In the genomic region with DNA sequence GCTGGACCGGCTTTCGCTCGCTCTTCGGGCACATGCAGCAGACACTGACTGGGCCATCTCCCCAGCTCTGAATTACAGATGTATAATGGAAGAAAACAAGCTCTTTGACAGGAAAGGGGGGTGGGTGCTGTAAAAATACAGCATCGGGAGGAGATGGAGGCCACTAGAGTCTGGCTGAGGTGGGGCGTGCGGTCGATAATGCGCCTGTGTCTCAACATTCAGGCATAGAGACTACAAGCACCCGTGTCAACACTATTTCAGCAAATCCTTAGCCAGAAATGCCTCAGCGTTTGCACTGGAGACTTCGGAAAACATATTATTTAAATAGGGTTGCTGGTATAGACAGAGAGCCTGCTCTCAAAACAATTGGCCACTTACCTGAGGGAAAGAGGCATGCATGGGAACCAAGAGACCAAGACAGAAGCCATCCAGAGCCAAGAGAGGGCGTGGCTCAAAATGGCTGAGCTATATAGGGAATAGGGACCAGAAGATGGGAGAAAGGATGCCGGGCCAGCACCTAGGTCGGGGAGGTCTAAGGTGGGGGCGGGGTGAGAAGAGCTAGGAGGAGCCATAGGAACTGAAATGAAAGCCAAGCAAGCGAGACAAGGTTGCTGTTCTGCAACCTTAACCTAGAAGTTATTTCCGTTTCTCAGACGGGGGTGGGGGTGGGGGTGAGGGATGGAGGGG, we compare ENCODE assay signal across 16 mouse cellular contexts.
DNase-seq lines count a peak whose midpoint lies in the region; ATAC-seq and TF ChIP-seq lines count a peak whose summit lies in the region.
"Had no signal": no experiment of that assay in that cellular context is flagged by ENCODE, and none has a peak within 500 bp of the region (broad histone marks: within the 10 kb centered on the region; RNA-seq: fewer than 3 reads in every experiment).

No protein-coding gene starts in this region.

- no peak overlapping the region for H3K4me2 ChIP-seq in midbrain, embryonic 13.5 days (replicated peaks)
- H3K4me2 ChIP-seq in midbrain, postnatal 0 days (ENCODE audit: low read depth, low read length, poor library complexity, severe bottlenecking), result no peak overlapping the region
- H3K4me2 ChIP-seq in intestine, embryonic 16.5 days (ENCODE audit: low read depth, low read length), result no peak overlapping the region
- H3K4me2 ChIP-seq: liver, embryonic 13.5 days had no signal

- no peak overlapping the region for H3K9ac ChIP-seq in midbrain, embryonic 13.5 days (replicated peaks)
- no peak overlapping the region for H3K9ac ChIP-seq in midbrain, postnatal 0 days (replicated peaks; ENCODE audit: low read length, poor library complexity, severe bottlenecking)
- no peak overlapping the region for H3K9ac ChIP-seq in intestine, embryonic 16.5 days (ENCODE audit: low read depth, low read length)
- H3K9ac ChIP-seq: liver, embryonic 13.5 days had no signal

- peak; percentile 22; the same call in 1 of the 2 replicates for ATAC-seq in midbrain, embryonic 13.5 days
- no peak for ATAC-seq in midbrain, postnatal 0 days (ENCODE audit: low FRiP score)
- ATAC-seq in granulocyte monocyte progenitor cell, adult 5-6 weeks (replicated peaks; ENCODE audit: poor library complexity, severe bottlenecking), result 0 out of 2 replicates have a peak, but pooled peaks have one; percentile 20
- no peak for ATAC-seq in intestine, embryonic 16.5 days

- no peak for TF ChIP-seq CTCF in midbrain, postnatal 0 days (IDR thresholded peaks at IDR 0.05)

- no peak for DNase-seq in midbrain, postnatal 0 days (ENCODE audit: low spot score)
- peak; percentile 30 to 35 for DNase-seq in CD8-positive naive resting alpha-beta T cell, adult 2 months (ENCODE audit: low read depth in 2 of 2, low spot score in 2 of 2)
- DNase-seq in ZHBTc4 (ENCODE audit: low read depth, low spot score), result peak; percentile 56
- DNase-seq in heart, postnatal 10 days, result no peak
- DNase-seq in cerebellum, adult 9-11 months, result no peak
- DNase-seq: cerebellum, postnatal 25 days; heart, adult 2 months; heart, postnatal 14 days; kidney, adult 9 months; left cerebral cortex, postnatal 4 days; liver, embryonic 13.5 days had no signal

- intact Hi-C loops in heart, postnatal 10 days (cut with DNase I), result no loop called here

- no peaks in the 10 kb centered on the region for H3K36me3 ChIP-seq in midbrain, embryonic 13.5 days
- no peaks in the 10 kb centered on the region for H3K36me3 ChIP-seq in midbrain, postnatal 0 days (ENCODE audit: insufficient read depth, low read length)
- no peaks in the 10 kb centered on the region for H3K36me3 ChIP-seq in intestine, embryonic 16.5 days (ENCODE audit: control insufficient read depth, insufficient read depth, low read length)
- H3K36me3 ChIP-seq: embryonic facial prominence, embryonic 10.5 days; liver, embryonic 13.5 days had no signal

- 81% methylated on average over 19 of the region's 19 CpGs for WGBS in midbrain, embryonic 13.5 days
- 83% methylated on average over 19 of the region's 19 CpGs for WGBS in midbrain, postnatal 0 days
- 80% methylated on average over 19 of the region's 19 CpGs for WGBS in intestine, embryonic 16.5 days

- peaks cover 23% of the 10 kb centered on the region for H3K4me1 ChIP-seq in midbrain, embryonic 13.5 days (replicated peaks)
- no peaks in the 10 kb centered on the region for H3K4me1 ChIP-seq in midbrain, postnatal 0 days (ENCODE audit: insufficient read depth, low read length)
- H3K4me1 ChIP-seq in intestine, embryonic 16.5 days (ENCODE audit: control insufficient read depth, insufficient read depth, low read length), result no peaks in the 10 kb centered on the region
- H3K4me1 ChIP-seq: embryonic facial prominence, embryonic 10.5 days; liver, embryonic 13.5 days had no signal

- H3K4me3 ChIP-seq in midbrain, embryonic 13.5 days (replicated peaks), result no peak overlapping the region
- H3K4me3 ChIP-seq in midbrain, postnatal 0 days (ENCODE audit: low read depth, low read length), result no peak overlapping the region
- H3K4me3 ChIP-seq in intestine, embryonic 16.5 days (ENCODE audit: low read length), result no peak overlapping the region
- H3K4me3 ChIP-seq: embryonic facial prominence, embryonic 10.5 days; heart, adult 2 months; liver, embryonic 13.5 days had no signal

- peaks cover 43% of the 10 kb centered on the region for H3K27me3 ChIP-seq in midbrain, embryonic 13.5 days
- no peaks in the 10 kb centered on the region for H3K27me3 ChIP-seq in midbrain, postnatal 0 days (ENCODE audit: insufficient read depth, low read length)
- no peaks in the 10 kb centered on the region for H3K27me3 ChIP-seq in intestine, embryonic 16.5 days (replicated peaks; ENCODE audit: control insufficient read depth, insufficient read depth, low read length)
- H3K27me3 ChIP-seq: liver, embryonic 13.5 days had no signal

- H3K9me3 ChIP-seq in midbrain, embryonic 13.5 days, result no peaks in the 10 kb centered on the region
- H3K9me3 ChIP-seq in midbrain, postnatal 0 days (ENCODE audit: low read length), result no peaks in the 10 kb centered on the region
- no peaks in the 10 kb centered on the region for H3K9me3 ChIP-seq in intestine, embryonic 16.5 days (ENCODE audit: control insufficient read depth, low read length)
- H3K9me3 ChIP-seq: embryonic facial prominence, embryonic 10.5 days; liver, embryonic 13.5 days had no signal

- H3K27ac ChIP-seq in midbrain, embryonic 13.5 days, result 0 out of 2 replicates have a peak overlapping the region, but pooled peaks have one; percentile 25
- no peak overlapping the region for H3K27ac ChIP-seq in midbrain, postnatal 0 days (ENCODE audit: low read depth, low read length)
- no peak overlapping the region for H3K27ac ChIP-seq in intestine, embryonic 16.5 days (ENCODE audit: low read length)
- H3K27ac ChIP-seq: embryonic facial prominence, embryonic 10.5 days; heart, adult 2 months; liver, embryonic 13.5 days; stomach, postnatal 0 days had no signal

Comparison
In these comparisons a context has a peak if more than half of its experiments do, and no peak if none do; other contexts are left out.
1. ATAC-seq: peak in midbrain, embryonic 13.5 days (single experiment) and granulocyte monocyte progenitor cell, adult 5-6 weeks (single experiment); none in midbrain, postnatal 0 days (single experiment) and intestine, embryonic 16.5 days (single experiment).
2. DNase-seq: peak in CD8-positive naive resting alpha-beta T cell, adult 2 months (2 of 2) and ZHBTc4 (single experiment); none in midbrain, postnatal 0 days (single experiment), heart, postnatal 10 days (0 of 2) and cerebellum, adult 9-11 months (single experiment).